Mouse (Mus musculus) spleen, adult 2 months (tissue): ENCODE data around the gene Gm49325. TPM values are rescaled to one million over a fixed set of nuclear protein-coding genes. Genes with fewer than 3 reads are reported as not detected.
"Not testable (repeated sequence)": the region's sequence is repeated elsewhere in the genome, so short reads cannot be mapped to it uniquely, and the experiment has no call there.

Source experiments
- DNase-seq, 2 experiments: peaks; one replicate each; pipeline versions ENCODE4 v3.0.0 to v3.0.0-alpha.2; 2012 to 2021; ENCODE audit warnings: low spot score in 2 of 2, low read depth in 1 of 2
- H3K27ac ChIP-seq: fragments of 200-500 bp; 2 replicates; pipeline ENCODE4 v1.5.1; 2012; ENCODE audit warnings: low read length, inconsistent platforms; ENCODE audit not compliant: insufficient read depth
- H3K27me3 ChIP-seq: fragments of 200-500 bp; 2 replicates; pipeline ENCODE4 v1.6.1; 2012; ENCODE audit warnings: mild to moderate bottlenecking, moderate library complexity, low read length, inconsistent platforms; ENCODE audit not compliant: control insufficient read depth, insufficient read depth
- H3K36me3 ChIP-seq: fragments of 200-500 bp; 2 replicates; pipeline ENCODE4 v1.6.1; 2012; ENCODE audit warnings: mild to moderate bottlenecking, low read length, inconsistent platforms; ENCODE audit not compliant: control insufficient read depth, insufficient read depth
- H3K4me1 ChIP-seq: fragments of 200-500 bp; 2 replicates; pipeline ENCODE4 v1.6.1; 2011; ENCODE audit warnings: inconsistent platforms; ENCODE audit not compliant: control insufficient read depth, insufficient read depth, insufficient read length
- H3K4me3 ChIP-seq: fragments of 200-500 bp; 2 replicates; pipeline ENCODE4 v1.5.1; 2011; ENCODE audit warnings: mild to moderate bottlenecking, inconsistent platforms; ENCODE audit not compliant: insufficient read depth, insufficient read length; ENCODE audit errors: extremely low read depth
- CTCF ChIP-seq: fragments of 200-500 bp; IDR thresholded peaks from 2 replicates; pipeline ENCODE4 v1.5.1; 2011; ENCODE audit warnings: mild to moderate bottlenecking, inconsistent platforms; ENCODE audit not compliant: insufficient read depth, insufficient read length, insufficient replicate concordance; ENCODE audit errors: extremely low read depth
- POLR2A ChIP-seq: fragments of 200-500 bp; IDR thresholded peaks from 2 replicates; pipeline ENCODE4 v1.6.1; 2011; ENCODE audit warnings: low read depth, low read length, inconsistent platforms
- WGBS: fragments of 180-500 bp; shearing (Covaris S2); methylation state at CpG from one replicate; pipeline ENCODE4 v1.1.7; 2018; 5-methylcytosine and 5-hydroxymethylcytosine counted together
- polyA plus RNA-seq: library from polyadenylated mRNA; depleted of rRNA; stranded (reverse); fragments of >200 nt; gene quantifications from 2 replicates; pipeline ENCODE4 v1.2.3, GENCODE M21; 2012; rRNA removed

Gm49325 gene
- polyA plus RNA-seq, 1 experiment = not detected

GRCm38 (mm10) chr10:77673765-77674164, 67.8 kb downstream of the Gm49325 start:
- H3K4me1 ChIP-seq = peaks cover 8% of the 10 kb centered on the region; the same call in 1 of the 2 replicates
- no peak for TF ChIP-seq POLR2A
- no peak overlapping the region for H3K4me3 ChIP-seq
- WGBS = 35% methylated on average over 13 of the region's 13 CpGs
- no peaks in the 10 kb centered on the region for H3K36me3 ChIP-seq
- peak; percentile 18 to 55 for DNase-seq
- H3K27ac ChIP-seq = no peak overlapping the region
- H3K27me3 ChIP-seq = peaks cover 6% of the 10 kb centered on the region; the same call in 1 of the 2 replicates

- H3K4me3 ChIP-seq = no peak overlapping the region
- peaks cover 6% of the 10 kb centered on the region; the same call in 1 of the 2 replicates for H3K27me3 ChIP-seq
- H3K4me1 ChIP-seq = peaks cover 8% of the 10 kb centered on the region; the same call in 1 of the 2 replicates
- TF ChIP-seq CTCF = no peak
- no peak for TF ChIP-seq POLR2A
- no peak for DNase-seq
- H3K36me3 ChIP-seq = no peaks in the 10 kb centered on the region
- no peak overlapping the region for H3K27ac ChIP-seq
- 2% methylated on average over 35 of the region's 35 CpGs for WGBS
Measured at GRCm38 (mm10) chr10:77677562-77677961, 71.6 kb downstream of the Gm49325 start.

- DNase-seq = no peak
- H3K27me3 ChIP-seq = peaks cover 2% of the 10 kb centered on the region; the same call in 1 of the 2 replicates
- H3K27ac ChIP-seq = no peak overlapping the region
- TF ChIP-seq CTCF (no peak), POLR2A (no peak)
- H3K4me3 ChIP-seq = no peak overlapping the region
- H3K4me1 ChIP-seq = no peaks in the 10 kb centered on the region
- 79% methylated on average over 7 of the region's 7 CpGs for WGBS
- no peaks in the 10 kb centered on the region for H3K36me3 ChIP-seq
Measured at GRCm38 (mm10) chr10:77682994-77683393, 77.0 kb downstream of the Gm49325 start.

GRCm38 (mm10) chr10:77684181-77684580, 78.2 kb downstream of the Gm49325 start:
- DNase-seq = no peak
- H3K27me3 ChIP-seq = peaks cover 2% of the 10 kb centered on the region; the same call in 1 of the 2 replicates
- TF ChIP-seq CTCF (no peak), POLR2A (no peak)
- 30% methylated on average over 8 of the region's 8 CpGs for WGBS
- H3K27ac ChIP-seq = no peak overlapping the region
- H3K4me3 ChIP-seq = no peak overlapping the region
- no peaks in the 10 kb centered on the region for H3K36me3 ChIP-seq
- no peaks in the 10 kb centered on the region for H3K4me1 ChIP-seq

- no peaks in the 10 kb centered on the region for H3K4me1 ChIP-seq
- WGBS = 17% methylated on average over 22 of the region's 22 CpGs
- DNase-seq = no peak
- peaks cover 2% of the 10 kb centered on the region; the same call in 1 of the 2 replicates for H3K27me3 ChIP-seq
- H3K36me3 ChIP-seq = no peaks in the 10 kb centered on the region
- no peak within 1 kb of the TSS for H3K4me3 ChIP-seq
- no peak within 1 kb of the TSS for H3K27ac ChIP-seq
- TF ChIP-seq POLR2A (no peak), CTCF (no peak)
Measured at GRCm38 (mm10) chr10:77685895-77686664, 80.1 kb downstream of the Gm49325 start, which contains the start of gene Tspear. Gene Tspear, plus strand, starts transcription at chr10:77686569.

- DNase-seq = no peak
- Histone ChIP-seq H3K36me3 (no peaks in the 10 kb centered on the region), H3K27ac (no peak overlapping the region), H3K4me3 (no peak overlapping the region), H3K4me1 (no peaks in the 10 kb centered on the region), H3K27me3 (peaks cover 2% of the 10 kb centered on the region; the same call in 1 of the 2 replicates)
- no peak for TF ChIP-seq CTCF
- TF ChIP-seq POLR2A = no peak
- WGBS = 53% methylated on average over 10 of the region's 10 CpGs
Measured at GRCm38 (mm10) chr10:77687021-77687420, 81.0 kb downstream of the Gm49325 start.

- H3K4me1 ChIP-seq, DNase-seq, H3K36me3 ChIP-seq, H3K4me3 ChIP-seq, H3K27me3 ChIP-seq, H3K27ac ChIP-seq: not testable (repeated sequence)
- WGBS = 52% methylated on average over 3 of the region's 3 CpGs
Measured at GRCm38 (mm10) chr10:77690356-77690807, 84.4 kb downstream of the Gm49325 start, which contains the start of gene Gm19402. Gene Gm19402, minus strand, starts transcription at chr10:77690757.

Other genes starting within 250 kb of the Gm49325 start
- gene Adarb1, start 187.9 kb upstream of the Gm49325 start, polyA plus RNA-seq = 2.2 and 2.7 TPM in 2 replicates
- gene Fam207a, start 90.4 kb upstream of the Gm49325 start, polyA plus RNA-seq = 21.1 and 25.6 TPM in 2 replicates
- gene Itgb2, start 75.9 kb upstream of the Gm49325 start, polyA plus RNA-seq = 154 and 176 TPM in 2 replicates
- 63.4 and 65.3 TPM in 2 replicates for gene Pttg1ip, start 24.5 kb upstream of the Gm49325 start, polyA plus RNA-seq
- 131 and 154 TPM in 2 replicates for gene Sumo3, start 100 bp upstream of the Gm49325 start, polyA plus RNA-seq
- gene Ube2g2, start 16.1 kb downstream of the Gm49325 start, polyA plus RNA-seq = 31.4 and 34.0 TPM in 2 replicates
- gene Tspear, start 80.4 kb downstream of the Gm49325 start, polyA plus RNA-seq = 0.55 and 1.1 TPM in 2 replicates
- gene Gm19402, start 84.6 kb downstream of the Gm49325 start, polyA plus RNA-seq = not detected in 2 replicates
- gene Gm9508, start 91.0 kb downstream of the Gm49325 start, polyA plus RNA-seq = not detected in 2 replicates
- not detected in 2 replicates for gene Gm10272, start 100.4 kb downstream of the Gm49325 start, polyA plus RNA-seq
- gene Gm10024, start 105.3 kb downstream of the Gm49325 start, polyA plus RNA-seq = not detected in 2 replicates
- gene Gm10142, start 109.6 kb downstream of the Gm49325 start, polyA plus RNA-seq = 0.39 TPM in 1 of 2 replicates, not detected in the other
- gene Krtap12-1, start 114.4 kb downstream of the Gm49325 start, polyA plus RNA-seq = not detected in 2 replicates
- not detected in 2 replicates for gene Gm10100, start 120.3 kb downstream of the Gm49325 start, polyA plus RNA-seq
- gene Gm18596, start 136.4 kb downstream of the Gm49325 start, polyA plus RNA-seq = not detected in 2 replicates
- gene Gm9736, start 145.2 kb downstream of the Gm49325 start, polyA plus RNA-seq = not detected in 2 replicates
- not detected in 2 replicates for gene Gm3233, start 153.5 kb downstream of the Gm49325 start, polyA plus RNA-seq
- not detected in 2 replicates for gene Gm3238, start 165.1 kb downstream of the Gm49325 start, polyA plus RNA-seq
- gene Gm7138, start 170.7 kb downstream of the Gm49325 start, polyA plus RNA-seq = not detected in 2 replicates
- gene Gm3250, start 176.3 kb downstream of the Gm49325 start, polyA plus RNA-seq = not detected in 2 replicates
- not detected in 2 replicates for gene Gm7137, start 182.0 kb downstream of the Gm49325 start, polyA plus RNA-seq
- not detected in 2 replicates for gene Gm9639, start 188.9 kb downstream of the Gm49325 start, polyA plus RNA-seq
- not detected in 2 replicates for gene Gm19668, start 192.9 kb downstream of the Gm49325 start, polyA plus RNA-seq
- gene Gm9507, start 205.6 kb downstream of the Gm49325 start, polyA plus RNA-seq = not detected in 2 replicates
- not detected in 2 replicates for gene Gm2696, start 208.5 kb downstream of the Gm49325 start, polyA plus RNA-seq
- gene Krtap10-4, start 220.9 kb downstream of the Gm49325 start, polyA plus RNA-seq = not detected in 2 replicates
- not detected in 2 replicates for gene Krtap10-10, start 229.8 kb downstream of the Gm49325 start, polyA plus RNA-seq
- gene Gm36176, start 240.6 kb downstream of the Gm49325 start, polyA plus RNA-seq = not detected in 2 replicates
- not detected in 2 replicates for gene Gm10318, start 246.7 kb downstream of the Gm49325 start, polyA plus RNA-seq